Mouse (Mus musculus) brown adipose tissue, adult 24 weeks (tissue): ENCODE data around the gene Chrnd. TPM values are rescaled to one million over a fixed set of nuclear protein-coding genes. Genes with fewer than 3 reads are reported as not detected.
A peak's percentile ranks its signal among the peaks of the same experiment; 100 is the strongest.

Source experiments
- H3K27ac ChIP-seq: fragments of 200-500 bp; replicated peaks from 2 replicates; pipeline ENCODE4 v1.5.1; 2012; ENCODE audit warnings: low read depth, mild to moderate bottlenecking, low read length
- H3K4me1 ChIP-seq: fragments of 200-500 bp; 2 replicates; pipeline ENCODE4 v1.6.1; 2012; ENCODE audit warnings: low read length, mixed read lengths; ENCODE audit not compliant: control insufficient read depth, insufficient read depth, insufficient read length
- H3K4me3 ChIP-seq: fragments of 200-500 bp; 2 replicates; pipeline ENCODE4 v1.5.1; 2012; ENCODE audit warnings: low read depth, mild to moderate bottlenecking, low read length, moderate library complexity; ENCODE audit not compliant: insufficient read depth
- polyA plus RNA-seq: library from polyadenylated mRNA; stranded (reverse); fragments of >200 nt; gene quantifications from 2 replicates; pipeline ENCODE4 v1.2.4, GENCODE M21; 2012; ENCODE audit not compliant: missing spikeins, insufficient read depth, insufficient read length

Gene Chrnd
- polyA plus RNA-seq, 1 experiment: not detected

- Histone ChIP-seq H3K27ac (no peak overlapping the region), H3K4me3 (no peak overlapping the region), H3K4me1 (no peaks in the 10 kb centered on the region)
These were observed 13.4 kb downstream of the Chrnd start for GRCm38 (mm10) chr1:87203779-87204178.

- no peak within 1 kb of the TSS for H3K4me3 ChIP-seq
- no peak within 1 kb of the TSS for H3K27ac ChIP-seq
- no peaks in the 10 kb centered on the region for H3K4me1 ChIP-seq
These were observed 14.1 kb downstream of the Chrnd start, which contains the start of gene Chrng for GRCm38 (mm10) chr1:87204465-87204864. Chrng (plus strand) TSS chr1:87204657.

- H3K4me3 ChIP-seq: no peak overlapping the region
These were observed 14.6 kb downstream of the Chrnd start for GRCm38 (mm10) chr1:87205038-87205437.

GRCm38 (mm10) chr1:87205502-87205901 lies 15.1 kb downstream of the Chrnd start:
- H3K4me1 ChIP-seq: no peaks in the 10 kb centered on the region
- no peak overlapping the region for H3K4me3 ChIP-seq
- no peak overlapping the region for H3K27ac ChIP-seq

More at GRCm38 (mm10) chr1:87205038-87205437, 14.6 kb downstream of the Chrnd start:
- H3K4me1 ChIP-seq: no peaks in the 10 kb centered on the region
- no peak overlapping the region for H3K27ac ChIP-seq

- no peak overlapping the region for H3K27ac ChIP-seq
- no peaks in the 10 kb centered on the region for H3K4me1 ChIP-seq
- no peak overlapping the region for H3K4me3 ChIP-seq
These were observed 15.9 kb downstream of the Chrnd start for GRCm38 (mm10) chr1:87206339-87206738.

GRCm38 (mm10) chr1:87211431-87211830 lies 21.0 kb downstream of the Chrnd start:
- Histone ChIP-seq H3K4me1 (peaks cover 7% of the 10 kb centered on the region; the same call in 1 of the 2 replicates), H3K4me3 (no peak overlapping the region), H3K27ac (no peak overlapping the region)

- Histone ChIP-seq H3K4me3 (peak within 1 kb of the TSS; percentile 80), H3K4me1 (peaks cover 14% of the 10 kb centered on the region; the same call in 1 of the 2 replicates), H3K27ac (peak within 1 kb of the TSS; percentile 91)
These were observed 23.6 kb downstream of the Chrnd start, which contains the start of gene Eif4e2 for GRCm38 (mm10) chr1:87213735-87214704. Eif4e2 (plus strand) TSS chr1:87213914.

GRCm38 (mm10) chr1:87214748-87215147 lies 24.3 kb downstream of the Chrnd start:
- Histone ChIP-seq H3K4me3 (peak overlapping the region; percentile 80), H3K4me1 (peaks cover 14% of the 10 kb centered on the region; the same call in 1 of the 2 replicates), H3K27ac (no peak overlapping the region)

GRCm38 (mm10) chr1:87217938-87218337 lies 27.5 kb downstream of the Chrnd start:
- Histone ChIP-seq H3K4me1 (peaks cover 13% of the 10 kb centered on the region; the same call in 1 of the 2 replicates), H3K4me3 (no peak overlapping the region), H3K27ac (no peak overlapping the region)

- H3K4me1 ChIP-seq: no peaks in the 10 kb centered on the region
- no peak overlapping the region for H3K4me3 ChIP-seq
- H3K27ac ChIP-seq: no peak overlapping the region
These were observed 35.3 kb downstream of the Chrnd start for GRCm38 (mm10) chr1:87225739-87226138.

GRCm38 (mm10) chr1:87226409-87227159 lies 36.2 kb downstream of the Chrnd start:
- Histone ChIP-seq H3K27ac (no peak overlapping the region), H3K4me1 (no peaks in the 10 kb centered on the region), H3K4me3 (no peak overlapping the region)

- no peak overlapping the region for H3K4me3 ChIP-seq
- H3K4me1 ChIP-seq: no peaks in the 10 kb centered on the region
- H3K27ac ChIP-seq: no peak overlapping the region
These were observed 36.7 kb downstream of the Chrnd start for GRCm38 (mm10) chr1:87227160-87227550.

- H3K27ac ChIP-seq: no peak overlapping the region
- H3K4me1 ChIP-seq: no peaks in the 10 kb centered on the region
These were observed 40.2 kb downstream of the Chrnd start for GRCm38 (mm10) chr1:87230606-87231005.

GRCm38 (mm10) chr1:87232197-87232596 lies 41.8 kb downstream of the Chrnd start:
- H3K4me3 ChIP-seq: no peak overlapping the region
- H3K27ac ChIP-seq: no peak overlapping the region
- no peaks in the 10 kb centered on the region for H3K4me1 ChIP-seq

More at GRCm38 (mm10) chr1:87230606-87231005, 40.2 kb downstream of the Chrnd start:
- H3K4me3 ChIP-seq: no peak overlapping the region

GRCm38 (mm10) chr1:87239056-87239455 lies 48.6 kb downstream of the Chrnd start:
- Histone ChIP-seq H3K4me1 (no peaks in the 10 kb centered on the region), H3K27ac (no peak overlapping the region), H3K4me3 (no peak overlapping the region)
